Mouse (Mus musculus) liver, embryonic 14.5 days (tissue): Measurements from ENCODE around the gene Pkmyt1.

Experiments
- CTCF ChIP-seq: IDR thresholded peaks from 2 replicates; pipeline ENCODE4 v1.5.1; 2016; ENCODE audit warnings: antibody characterized with exemption, low read depth, control low read depth
- EP300 ChIP-seq: IDR thresholded peaks from 2 replicates; pipeline ENCODE4 v1.6.1; 2016; ENCODE audit warnings: antibody characterized with exemption, low read depth

DNA sequence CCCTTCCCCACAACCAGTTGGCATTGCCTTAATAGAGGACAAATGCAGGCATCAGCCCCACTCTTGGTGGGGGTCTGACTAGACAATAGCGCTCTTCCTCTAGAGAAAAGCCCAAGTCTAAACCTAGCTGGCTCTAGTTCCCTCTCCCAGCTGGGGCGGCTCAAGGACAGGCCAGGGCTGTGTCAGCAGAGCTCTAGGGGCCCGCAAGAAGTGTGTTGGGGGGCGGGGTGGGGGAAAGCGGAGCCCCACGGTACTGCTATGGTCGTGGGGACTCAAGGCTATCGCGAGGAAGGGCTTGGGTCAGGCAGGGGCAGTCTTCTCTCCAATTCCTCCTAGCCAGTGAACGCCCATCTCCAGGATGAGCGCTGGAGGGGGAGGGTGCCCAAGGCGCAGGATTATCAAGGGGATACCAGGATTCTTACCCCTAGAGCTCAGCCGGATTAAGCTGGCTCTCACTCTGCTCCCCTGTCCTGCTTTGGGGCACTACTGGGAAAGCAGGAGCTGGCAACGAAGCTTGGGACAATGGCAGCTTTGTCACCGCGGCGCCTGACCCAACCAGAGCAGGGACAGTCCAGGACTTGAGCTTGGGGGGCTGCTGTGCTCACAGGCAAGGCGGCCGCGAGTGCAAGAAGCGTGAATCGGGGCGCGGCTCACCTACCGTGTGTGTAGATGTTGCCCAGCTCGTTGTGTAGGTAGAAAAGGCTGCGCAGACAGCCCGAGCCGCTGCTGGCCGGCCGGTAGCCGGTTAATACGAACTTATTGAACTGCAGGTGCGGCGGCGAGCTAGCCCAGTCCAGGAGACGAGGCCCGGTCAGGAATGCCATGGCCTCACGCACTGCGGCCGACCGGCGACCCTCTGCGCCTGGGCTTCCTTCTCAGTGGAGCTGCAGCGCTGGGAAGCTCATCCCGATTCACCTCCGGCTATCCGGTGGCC is 13.3 kb downstream of the Pkmyt1 start:
- TF ChIP-seq CTCF = no peak
- TF ChIP-seq EP300 = no peak
